Mouse (Mus musculus) adrenal gland, adult 8-10 months (tissue): ENCODE data around the gene Ankrd6. TPM values are rescaled to one million over a fixed set of nuclear protein-coding genes. Genes with fewer than 3 reads are reported as not detected.

ENCODE experiments used
- DNase-seq: peaks from one replicate; pipeline ENCODE4 v3.0.0; 2022
- total RNA-seq, 4 experiments: library from RNA; stranded (reverse); gene quantifications; 2 replicates each; pipeline ENCODE4 v1.2.4; 2022

Ankrd6 gene
- total RNA-seq, 4 experiments from 2014 or later, result 2.8 to 10.6 (median 4.9) TPM

DNA sequence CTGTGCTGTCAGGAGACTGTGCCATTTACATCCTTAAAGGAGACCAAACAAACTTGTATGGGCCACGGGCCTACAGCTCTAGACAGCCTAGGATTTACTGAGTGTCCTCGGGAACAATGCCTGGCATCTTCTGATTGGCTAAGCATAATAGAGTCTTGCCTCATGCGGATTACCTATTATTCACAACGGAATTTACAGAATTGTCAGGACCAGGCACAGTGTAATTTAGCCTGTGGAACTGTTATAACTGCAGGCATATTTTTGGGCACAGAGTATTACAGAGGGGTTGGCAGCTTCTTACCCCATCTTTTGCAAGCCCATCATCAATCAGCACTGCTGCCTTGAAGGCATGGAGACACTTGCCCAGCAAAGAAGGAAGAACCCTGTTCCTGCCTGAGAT is 51.6 kb downstream of the Ankrd6 start:
- no peak for DNase-seq

DNA sequence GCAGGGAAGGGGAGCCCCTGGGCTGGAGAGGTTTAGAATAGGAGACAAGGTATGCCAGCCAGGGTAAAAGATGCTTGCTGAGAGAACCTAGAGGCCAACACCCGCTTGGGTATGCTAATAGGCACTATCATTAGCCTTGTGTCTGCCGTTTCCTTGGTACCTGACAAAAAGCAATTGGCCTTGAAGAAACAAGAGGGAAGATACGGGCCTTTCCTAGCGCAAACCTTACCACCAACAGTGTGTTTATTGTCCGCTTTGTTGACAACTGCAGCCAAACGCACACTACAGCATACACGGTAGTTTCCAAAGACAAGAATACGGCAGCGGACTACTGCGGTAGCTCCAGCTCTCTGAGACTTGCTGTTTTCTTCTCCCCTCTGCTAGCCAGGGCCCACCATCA is 59.3 kb downstream of the Ankrd6 start:
- no peak for DNase-seq

DNA sequence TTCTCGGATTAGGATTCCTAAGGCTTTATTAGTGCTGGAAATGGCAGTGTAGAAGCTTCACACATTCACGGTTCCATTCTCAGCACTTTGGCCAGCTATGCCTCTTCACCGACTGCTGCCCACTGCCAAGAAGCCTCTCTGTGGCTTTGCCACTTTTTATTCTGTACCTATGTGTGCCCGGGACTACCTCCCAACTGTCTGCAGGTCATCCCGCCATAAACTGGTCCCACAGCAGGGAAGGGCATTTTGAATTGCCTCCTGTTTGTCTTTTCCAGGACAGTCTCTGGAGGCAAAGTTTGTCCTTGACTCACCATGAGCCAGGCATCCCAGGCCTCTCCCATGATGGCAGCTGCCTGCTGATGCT is 59.9 kb downstream of the Ankrd6 start:
- DNase-seq, result no peak

DNA sequence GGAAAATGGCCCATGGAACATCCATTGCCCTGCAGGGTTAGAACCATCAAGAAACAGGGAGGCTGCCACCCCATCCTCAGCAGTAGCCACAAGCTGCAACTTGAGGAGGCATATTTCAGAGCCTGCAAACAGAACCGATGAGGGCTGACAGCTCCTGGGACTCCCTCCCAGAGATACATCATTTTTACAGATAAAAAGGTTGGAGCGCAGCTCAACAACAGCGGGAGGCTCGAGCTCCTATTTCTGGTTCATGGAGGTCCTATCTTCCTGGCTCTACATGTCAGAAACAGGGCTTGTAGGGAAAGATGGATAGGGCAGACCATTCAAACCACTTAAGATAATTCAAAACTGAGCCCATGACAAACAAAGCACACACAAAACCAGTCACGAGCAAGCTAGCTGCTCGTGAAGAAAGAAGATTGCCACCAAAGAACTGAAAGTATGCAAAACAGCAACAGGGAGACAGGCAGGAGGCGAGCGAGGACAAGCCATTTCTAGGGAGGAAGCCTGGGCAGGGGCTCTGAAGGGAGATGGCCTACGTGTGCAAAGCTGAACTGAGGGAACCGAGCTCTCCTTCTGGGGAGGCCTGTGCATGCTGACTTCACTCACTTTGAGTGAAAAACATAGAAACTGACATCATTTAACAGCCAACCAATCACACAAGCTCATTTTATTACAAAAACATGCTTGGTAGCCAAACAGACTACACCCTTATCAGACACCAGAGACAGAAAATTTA is 60.5 kb downstream of the Ankrd6 start:
- no peak for DNase-seq

DNA sequence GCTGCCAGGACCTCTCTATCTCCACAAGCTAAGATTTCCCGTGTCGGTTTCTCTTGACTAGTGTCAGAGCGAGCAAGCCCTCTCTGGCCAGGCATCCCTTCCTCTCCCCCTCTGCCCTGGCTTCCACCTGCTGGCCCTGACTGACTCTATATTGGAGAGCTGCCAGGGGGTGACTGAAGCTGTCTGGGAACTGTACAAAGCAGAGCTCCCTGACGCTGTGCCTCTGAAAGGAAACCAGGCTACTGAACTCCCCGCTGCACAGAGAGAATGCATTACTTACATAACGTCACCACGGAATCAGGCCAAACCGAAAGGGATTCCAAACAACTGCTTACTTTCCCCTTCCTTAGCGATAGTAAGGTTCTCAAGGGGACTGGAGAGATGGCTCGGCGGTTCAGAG is 61.4 kb downstream of the Ankrd6 start:
- peak; percentile 36 for DNase-seq

DNA sequence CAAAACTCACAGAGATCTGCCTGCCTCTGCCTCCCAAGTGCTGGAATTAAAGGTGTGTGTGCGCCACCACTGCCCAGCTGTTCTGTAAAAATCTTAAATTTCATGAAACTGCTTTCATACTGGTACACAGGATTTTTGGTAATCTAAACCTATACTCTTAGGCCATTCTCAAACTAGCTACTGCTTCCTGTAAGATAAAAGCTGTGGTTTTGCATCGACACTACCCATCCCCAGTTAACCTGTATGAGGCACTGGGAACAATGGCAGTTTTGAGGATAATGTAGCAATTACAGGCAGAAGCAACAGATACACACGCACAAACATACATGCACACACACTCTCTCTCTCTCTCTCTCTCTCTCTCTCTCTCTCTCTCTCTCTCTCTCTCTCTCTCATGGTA is 64.2 kb downstream of the Ankrd6 start:
- DNase-seq, result no peak

DNA sequence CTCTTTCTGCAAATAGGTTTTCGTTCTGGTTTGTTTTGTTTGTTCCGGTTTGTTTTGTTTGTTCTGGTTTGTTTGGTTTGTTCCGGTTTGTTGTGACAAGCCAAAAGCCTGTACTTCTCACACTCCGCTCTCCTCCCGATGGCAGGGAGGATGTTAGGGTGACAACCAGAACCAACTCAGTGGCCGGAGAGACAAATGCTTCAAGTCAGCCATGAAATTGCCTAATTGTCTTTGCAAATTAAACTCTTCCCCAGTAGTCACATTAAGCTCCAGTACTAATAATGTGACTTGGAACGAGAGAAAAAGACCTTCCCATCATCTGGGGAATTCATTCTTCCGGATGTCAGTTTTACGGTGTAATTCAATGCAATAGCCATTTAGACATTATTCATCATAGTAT is 66.0 kb downstream of the Ankrd6 start:
- DNase-seq, result no peak

DNA sequence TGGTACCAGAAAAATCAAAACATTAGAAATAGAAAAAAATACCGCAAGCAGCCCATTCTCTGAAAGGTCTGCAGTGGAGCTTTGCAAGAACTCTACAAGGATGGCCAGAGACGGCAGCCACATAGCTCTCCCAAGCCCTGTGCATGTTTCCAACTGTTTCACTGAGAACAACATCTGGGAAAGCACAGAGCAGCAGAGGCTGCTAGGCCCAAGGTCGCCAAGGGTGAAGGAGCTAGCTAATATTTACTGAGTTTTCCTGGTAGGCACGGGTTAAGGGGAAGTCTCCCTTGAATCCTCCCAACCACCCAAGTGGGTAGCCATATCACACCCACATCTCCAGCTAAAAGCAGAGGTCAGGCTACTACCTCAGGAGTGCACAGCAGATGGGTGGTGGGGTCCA is 69.6 kb downstream of the Ankrd6 start:
- DNase-seq, result no peak

DNA sequence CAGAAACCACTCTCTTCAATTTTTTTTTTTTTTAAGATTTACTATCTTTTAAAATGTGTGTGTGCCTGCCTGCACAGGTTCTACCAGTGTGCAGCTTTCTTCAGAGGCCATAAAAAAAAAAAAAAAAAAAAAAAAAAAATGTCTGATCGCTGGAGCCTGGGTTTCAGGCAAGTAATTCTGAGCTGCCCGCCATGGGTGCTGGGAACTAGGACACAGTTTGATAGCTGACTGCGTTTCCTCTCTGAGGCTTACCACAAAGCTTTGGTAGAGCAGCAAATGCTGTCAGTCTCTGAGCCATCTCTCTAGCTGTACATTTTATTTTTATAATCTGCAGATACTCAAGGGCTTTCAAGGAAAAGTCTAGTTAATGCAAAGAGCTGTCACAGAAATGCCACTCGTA is 76.0 kb downstream of the Ankrd6 start:
- no peak for DNase-seq

DNA sequence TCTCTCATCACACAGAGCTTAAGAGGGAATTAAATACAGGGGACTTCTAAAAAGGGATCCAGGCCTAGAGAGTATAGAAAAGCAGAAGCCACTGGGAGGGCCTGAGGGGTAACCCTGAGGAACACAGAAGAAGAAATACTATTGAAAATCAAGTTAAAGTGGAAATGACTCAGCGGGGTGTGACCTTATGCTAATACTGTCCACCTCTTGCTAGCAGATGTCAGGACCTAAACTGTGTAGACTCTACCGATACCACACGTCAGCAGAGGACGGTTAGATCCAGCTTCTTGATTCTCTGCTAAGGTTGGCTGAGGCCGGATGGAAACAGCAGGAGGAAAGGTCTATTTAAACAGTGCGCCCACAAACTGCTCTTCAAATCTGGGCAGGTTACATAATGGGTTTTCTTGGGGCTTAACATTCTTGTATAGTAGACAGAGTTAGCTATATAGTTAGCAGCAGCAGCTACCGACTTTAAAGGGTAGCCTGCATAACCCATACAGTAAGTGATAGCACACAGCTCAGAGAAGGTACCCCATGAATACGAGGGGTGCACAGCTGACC is 78.4 kb downstream of the Ankrd6 start:
- DNase-seq, result no peak

DNA sequence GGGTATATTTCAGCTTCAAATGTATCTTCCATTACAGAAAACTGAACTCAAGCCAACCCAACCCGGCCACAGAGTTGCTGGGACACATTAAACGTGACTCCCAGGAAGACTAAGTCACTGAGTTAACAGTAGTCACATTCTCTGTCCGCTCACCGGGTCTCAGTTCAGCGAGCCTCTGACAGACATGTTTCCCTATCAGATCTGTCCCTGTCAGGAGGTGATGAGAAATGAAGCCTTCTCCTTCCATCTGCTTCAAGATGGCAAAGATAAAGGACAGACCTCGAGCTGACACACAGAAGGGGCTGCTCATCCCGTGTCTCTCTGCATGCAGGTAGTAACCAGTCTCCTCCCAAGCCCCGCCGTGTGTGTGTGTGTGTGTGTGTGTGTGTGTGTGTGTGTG is 81.3 kb downstream of the Ankrd6 start:
- no peak for DNase-seq

DNA sequence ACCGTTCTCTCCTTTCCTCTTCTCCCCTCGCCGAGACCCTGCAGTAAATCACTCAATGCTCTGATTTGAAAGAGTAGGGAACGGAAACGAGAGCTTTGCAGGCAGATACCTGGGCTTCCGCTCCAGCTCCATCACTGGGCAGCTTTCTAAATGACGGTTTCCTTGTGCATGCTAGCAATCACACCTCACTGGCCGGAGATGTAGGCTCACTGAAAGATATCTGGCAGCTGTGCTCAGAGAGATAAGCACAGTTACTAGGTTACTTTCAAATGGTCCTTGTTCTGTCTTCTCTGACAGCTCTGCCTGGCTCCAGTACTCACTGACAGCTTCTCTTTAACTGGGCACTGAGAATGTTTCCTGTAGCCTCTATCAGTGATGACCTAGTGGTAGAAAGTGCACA is 81.8 kb downstream of the Ankrd6 start:
- DNase-seq, result no peak

DNA sequence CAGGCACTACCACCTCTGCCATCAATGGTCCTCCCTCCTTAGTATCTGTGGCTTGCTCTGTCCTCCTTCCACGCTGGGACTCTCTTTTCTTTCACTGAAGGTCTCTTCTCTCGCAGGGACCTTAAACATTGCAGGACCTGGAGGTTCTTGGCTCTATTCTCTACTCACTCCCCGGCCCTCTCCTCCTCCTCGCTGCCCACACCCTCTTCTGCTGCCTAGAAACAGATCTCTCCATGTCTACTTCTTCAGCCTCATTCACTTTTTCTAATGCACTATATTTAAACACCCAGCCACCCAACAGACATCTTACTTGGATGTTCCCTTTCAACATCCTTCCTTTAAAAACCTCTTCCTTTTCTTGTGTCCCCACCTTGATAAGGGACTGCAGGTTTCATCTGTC is 82.2 kb downstream of the Ankrd6 start:
- no peak for DNase-seq

DNA sequence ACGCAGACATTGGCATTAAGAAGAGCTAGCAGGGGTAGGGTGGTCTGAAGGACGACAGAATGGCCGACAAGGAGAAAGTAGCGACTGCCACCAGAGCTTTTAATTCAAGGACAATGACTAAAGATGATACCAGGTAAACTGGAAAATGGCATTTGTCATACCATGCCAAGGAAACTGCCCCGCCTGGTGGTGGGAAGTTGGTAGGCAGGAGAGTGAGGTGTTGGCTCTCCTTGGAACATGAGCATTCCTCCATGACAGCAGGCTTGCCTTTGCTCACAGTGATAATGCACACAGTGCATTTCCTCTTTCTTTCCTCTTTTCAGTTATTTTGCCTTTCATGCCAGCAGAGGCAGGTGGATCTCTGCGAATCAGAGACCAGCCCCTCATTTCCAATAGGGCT is 83.2 kb downstream of the Ankrd6 start:
- no peak for DNase-seq

DNA sequence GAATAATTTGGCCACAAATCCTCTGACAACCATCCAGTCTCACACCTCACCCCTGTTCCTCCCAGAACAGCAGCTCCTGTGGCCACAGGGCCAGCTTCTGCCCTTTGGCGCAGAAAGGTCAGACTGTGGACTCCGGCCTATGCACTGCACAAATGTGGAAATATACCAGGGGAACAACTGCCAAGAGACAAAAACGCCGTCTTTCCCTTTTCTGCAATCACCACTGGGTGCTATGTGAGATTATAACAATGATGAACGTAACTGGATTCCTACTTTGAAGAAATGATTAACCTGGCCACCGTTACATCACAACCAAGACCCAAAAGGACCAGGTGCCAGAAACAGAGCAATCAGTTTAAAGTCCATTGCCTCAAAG is 85.8 kb downstream of the Ankrd6 start:
- no peak for DNase-seq

DNA sequence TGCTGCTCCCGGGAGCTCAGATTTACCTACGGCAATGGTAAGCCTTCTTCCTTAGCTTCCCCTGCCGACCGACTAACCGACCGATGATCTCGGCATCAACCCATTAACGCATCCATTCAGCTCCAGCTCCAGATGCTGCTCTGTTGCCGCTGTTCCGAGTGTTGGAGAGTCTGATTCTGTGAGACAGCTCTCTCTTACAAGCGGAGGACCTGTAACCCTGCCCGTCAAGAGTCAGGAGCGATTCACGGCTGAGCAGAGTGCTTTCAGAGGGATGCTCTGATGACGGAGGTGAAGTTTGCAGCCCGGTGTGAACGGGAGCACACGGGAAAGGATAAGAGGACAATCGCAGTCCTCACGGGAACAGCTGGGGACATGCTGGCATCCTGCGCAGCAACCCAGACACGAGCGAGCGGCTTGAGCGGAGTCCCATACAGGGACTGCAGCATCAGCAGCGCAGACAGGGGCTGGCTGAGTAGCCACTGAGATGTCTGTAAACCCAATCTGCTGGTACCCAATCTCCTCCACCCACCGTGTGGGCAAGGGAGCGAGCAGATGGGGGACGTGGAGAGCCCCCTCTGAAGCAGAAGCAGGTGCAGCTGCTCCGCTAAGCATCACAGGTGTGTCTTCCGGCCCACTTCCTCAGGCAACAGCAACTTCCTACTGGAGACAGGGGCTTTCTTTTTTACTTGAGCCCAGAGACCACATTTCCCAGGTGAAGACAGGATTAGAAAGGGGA is 86.3 kb downstream of the Ankrd6 start:
- DNase-seq, result no peak

DNA sequence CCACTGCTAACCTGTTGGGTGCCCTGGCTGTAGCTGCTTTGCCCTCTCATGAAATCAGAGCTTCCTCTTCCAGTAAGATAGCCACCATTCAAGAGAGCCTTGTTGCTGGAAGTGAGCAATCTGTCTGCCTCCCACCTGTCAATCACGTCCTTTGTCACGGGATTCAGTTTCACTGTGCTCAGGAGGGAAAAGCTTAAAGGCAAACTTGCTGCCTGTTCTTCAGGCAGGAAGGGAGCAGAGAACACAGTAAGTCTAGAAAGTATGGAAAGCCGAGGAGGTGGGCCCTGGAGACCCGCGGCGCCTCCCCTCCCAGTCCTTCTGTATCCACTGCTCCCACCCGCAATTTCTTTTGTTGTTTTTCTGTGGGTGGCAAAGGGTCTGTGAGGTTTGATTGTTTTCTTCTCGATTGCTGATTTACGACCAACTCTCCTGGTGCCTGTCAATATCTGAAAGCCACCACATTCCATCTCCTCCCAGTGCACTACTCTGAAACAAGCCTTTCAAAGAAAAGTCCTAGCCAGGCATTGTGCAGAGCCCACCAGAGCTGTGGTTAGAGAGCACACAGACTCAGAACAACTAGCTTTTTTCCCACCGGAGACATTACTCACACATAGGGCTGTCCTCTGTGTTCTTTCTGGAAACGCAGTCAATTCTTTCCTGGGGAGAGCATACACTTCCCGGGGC is 87.1 kb downstream of the Ankrd6 start:
- DNase-seq, result no peak

DNA sequence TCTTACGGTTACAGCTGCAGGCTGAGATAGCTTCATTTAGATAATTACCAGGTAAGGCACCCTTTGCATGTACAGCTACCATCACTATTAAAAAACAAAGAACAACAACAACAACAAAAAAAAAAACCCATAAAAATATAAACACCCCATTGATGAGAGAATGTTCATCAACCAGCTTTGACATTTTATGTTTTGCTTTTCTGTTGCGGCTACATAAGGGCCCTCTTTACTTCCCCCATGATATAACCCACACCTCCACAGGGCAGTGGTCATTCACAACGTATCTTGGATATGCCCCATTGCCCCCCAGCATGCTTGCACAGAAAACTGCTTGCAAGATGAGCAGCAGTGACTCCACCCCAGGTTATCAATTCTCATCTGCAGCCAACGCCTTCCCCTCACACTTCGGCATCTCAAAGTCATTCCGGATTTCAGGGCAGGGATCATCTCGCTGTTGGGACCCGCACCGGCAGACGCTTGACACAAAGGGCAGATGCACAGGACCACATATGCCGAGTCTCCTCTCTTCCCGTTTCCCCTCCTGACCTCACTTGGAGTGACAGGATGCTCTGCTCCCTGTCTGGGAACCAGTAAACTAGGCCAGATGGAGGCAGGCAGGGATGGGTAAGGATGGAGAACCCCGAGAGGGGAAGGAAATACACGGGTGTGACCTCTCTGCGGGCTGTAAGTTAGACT is 87.7 kb downstream of the Ankrd6 start:
- DNase-seq, result no peak

DNA sequence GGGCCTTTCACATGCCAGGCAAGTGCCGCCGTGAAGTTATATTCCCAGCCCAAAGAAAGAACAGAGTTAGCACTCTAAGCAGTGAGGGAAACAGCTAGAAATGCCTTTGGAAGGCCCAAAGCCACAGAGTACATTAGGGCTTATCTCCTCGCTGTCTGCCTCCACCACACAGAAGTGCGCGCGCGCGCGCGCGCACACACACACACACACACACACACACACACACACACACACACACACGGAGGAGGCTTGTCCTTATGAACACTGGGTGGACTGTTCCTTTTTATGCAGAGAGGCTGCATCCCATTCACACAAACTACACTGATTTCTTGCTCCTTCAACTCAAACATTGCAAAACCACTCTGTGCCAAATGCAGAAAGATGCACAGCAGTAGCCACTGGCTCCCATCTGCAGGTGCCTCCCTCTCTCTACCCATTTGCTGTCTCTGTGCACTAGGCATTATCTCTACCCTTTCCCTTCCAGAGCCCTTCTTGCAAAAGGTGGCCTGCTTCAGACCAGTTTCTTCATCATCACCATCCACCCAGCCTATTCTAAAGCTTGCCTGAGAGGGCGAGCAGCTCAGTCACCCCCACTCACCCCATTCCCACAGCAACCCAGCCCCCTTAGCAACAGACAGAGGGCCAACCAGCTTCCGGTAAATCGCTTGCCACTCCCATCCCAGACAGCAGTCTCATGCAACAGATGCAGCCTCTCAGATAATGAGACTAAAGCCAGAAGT is 88.5 kb downstream of the Ankrd6 start:
- DNase-seq, result no peak

DNA sequence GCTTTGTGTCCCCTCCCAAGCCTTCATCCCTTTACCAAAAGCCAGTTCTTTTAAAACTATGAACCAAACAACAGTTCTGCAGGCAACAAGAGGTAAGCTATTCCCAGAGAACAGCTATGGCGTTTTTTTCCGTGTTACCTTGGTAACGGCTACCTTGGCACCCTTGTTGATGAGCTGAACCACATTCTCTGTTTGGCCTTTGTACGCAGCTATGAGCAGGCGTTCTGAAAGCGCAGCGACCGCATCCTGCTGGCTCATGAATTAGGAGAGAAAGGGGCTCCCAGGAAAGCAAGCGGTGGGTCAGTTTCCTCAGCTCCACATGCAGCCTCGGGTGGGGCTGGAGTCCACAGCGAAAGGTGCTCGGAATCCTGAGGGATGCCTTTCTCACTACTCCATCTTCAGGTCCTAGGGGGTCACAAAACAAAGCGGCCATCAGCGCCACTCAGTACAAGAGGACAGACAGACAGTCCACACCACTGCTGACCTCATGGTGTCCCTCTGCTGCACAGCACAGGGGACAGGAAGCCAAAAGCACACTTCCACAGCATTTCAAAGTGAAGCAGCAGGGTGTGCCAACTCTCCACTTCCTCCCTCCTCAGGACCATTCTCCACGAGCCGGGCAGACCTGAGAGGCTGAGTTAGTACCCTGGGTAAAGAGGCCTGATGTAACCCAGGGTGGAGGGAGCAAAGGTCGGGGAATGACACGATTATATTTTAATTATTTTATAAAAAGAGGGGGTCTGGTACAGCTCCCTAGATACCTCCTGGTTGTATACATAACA is 90.3 kb downstream of the Ankrd6 start:
- no peak for DNase-seq

DNA sequence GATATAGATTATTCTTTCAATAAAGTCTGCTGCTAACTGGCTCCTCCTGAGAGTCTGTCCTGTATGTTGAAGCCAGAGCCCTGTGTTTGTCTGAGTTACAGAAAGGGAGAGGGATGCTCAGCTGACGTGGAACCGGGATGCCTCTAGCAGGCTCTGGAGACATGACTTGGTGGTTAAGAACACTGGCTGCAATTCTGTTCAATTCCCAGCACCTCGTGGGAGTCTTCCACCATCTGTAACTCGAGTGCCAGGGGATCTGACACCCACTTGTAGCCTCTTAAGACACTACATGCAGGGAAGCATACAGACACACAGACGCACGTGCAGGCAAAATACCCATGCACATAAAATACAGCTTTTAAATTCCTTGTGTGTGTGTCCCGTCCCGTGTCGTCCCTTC is 95.1 kb downstream of the Ankrd6 start:
- no peak for DNase-seq
